Mouse (Mus musculus) brain, embryonic 18.5 days (tissue): ENCODE results near the gene E2f3.

ENCODE experiments used
- DNase-seq: peaks from one replicate; pipeline ENCODE4 v3.0.0-alpha.2; 2012; ENCODE audit warnings: low read depth, low spot score

The E2f3 gene

DNA sequence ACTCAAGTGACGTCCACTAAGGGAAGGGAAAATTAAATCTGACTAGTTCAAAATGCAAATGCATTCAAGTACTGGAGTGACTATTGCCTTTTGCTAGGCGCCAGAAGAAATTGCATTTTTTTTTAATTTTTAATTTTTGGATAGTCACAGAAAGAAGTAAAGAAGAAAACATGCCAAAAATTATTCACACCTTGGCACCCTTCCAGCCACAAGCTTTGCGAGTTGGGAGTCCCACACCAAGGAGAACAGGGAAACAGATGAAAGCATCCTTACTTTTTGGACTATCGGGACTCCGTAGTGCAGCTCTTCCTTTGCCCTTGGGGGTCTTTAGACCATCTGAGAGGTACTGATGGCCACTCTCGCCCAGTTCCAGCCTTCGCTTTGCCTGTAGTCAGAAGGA is 66.0 kb downstream of the E2f3 start:
- no peak for DNase-seq

DNA sequence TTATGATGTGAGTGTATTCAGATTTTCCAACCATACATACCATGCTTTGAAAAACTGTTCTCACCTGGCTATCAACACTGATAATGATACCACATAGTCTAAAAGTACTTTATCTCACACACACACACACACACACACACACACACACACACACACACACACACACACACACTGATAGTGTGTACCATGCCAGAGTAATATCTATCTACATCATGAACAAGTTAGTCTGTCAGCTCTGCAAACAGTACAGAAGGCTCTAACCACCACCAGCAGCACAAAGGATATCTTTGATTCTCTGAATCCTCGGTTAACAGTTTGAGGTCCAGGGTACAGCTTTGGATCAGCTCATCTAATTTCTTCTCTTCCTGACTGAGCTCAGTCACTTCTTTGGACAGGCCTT is 69.3 kb downstream of the E2f3 start:
- no peak for DNase-seq

DNA sequence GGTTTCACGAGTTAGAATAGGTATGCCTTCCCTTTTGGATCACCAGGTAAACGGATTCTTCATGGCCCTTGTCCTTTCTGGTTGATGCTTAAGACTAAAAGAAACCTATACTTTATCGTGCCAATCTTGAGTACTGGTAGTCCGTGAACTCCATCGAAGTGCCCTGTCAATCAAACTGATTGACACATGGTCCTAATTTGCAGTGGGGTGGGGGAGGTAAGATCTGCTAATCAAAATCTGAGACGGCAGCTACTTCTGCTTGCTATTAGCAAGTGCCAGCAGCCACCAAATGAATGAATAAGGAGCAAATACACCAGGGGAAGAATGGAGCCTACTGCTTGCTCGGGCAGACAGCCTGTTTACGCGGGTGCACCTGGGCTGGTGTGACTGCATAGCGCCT is 72.3 kb downstream of the E2f3 start:
- no peak for DNase-seq

DNA sequence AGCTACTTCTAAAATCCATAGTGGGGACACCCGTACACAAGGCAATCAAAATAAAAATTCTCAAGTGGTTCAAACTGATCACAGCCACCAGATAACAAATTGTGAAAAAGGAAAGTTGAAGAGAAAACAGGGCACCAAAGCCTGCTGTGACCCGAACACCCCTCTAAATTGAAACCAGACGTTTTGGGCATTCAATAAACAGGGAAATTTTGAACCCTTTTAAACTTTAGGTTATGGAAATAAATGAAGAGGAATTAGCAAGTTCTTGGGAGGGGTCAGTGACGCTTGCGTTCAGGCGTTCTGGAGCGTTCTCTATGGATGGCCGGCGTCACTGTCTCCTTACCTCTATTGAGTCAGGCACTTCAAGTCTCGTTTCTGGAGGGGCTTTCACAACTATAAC is 72.8 kb downstream of the E2f3 start:
- no peak for DNase-seq

DNA sequence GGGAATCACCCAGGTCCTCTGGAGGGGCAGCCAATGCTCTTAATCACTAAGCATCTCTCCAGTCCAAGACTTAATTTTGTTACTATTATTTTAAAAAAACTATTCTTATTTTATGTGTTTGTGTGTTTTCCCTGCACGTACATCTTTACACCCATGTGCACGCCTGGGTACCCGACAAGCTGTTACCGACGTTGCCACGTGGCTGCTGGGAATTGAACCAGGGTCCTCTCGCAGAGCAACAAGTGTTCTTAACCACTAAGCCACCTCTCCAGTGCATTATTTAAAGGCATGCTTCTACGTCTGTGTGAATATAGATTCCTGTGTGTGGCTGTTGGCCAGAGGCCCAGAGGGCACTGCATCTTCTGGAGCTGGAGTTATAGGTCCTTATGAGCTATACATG is 73.6 kb downstream of the E2f3 start:
- no peak for DNase-seq

DNA sequence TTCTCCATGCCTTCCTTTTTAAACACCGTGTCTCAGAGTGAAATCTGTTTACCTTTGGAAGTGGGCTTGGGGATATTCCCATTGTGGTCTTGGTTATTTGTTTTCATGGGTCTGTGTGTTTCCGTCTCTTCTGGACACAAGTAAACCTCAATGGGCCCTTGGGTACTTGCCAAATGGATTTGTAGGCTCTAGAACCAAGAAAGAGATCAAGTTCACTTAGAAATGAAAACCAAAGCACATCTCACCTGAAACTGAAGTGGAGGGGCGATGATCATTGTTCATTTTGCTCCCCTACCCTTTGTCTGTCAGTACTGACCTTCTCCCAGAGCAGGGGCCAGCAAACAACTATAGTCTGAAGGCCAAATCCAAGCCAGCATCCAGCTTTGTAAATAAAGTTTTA is 74.7 kb downstream of the E2f3 start:
- DNase-seq: no peak

DNA sequence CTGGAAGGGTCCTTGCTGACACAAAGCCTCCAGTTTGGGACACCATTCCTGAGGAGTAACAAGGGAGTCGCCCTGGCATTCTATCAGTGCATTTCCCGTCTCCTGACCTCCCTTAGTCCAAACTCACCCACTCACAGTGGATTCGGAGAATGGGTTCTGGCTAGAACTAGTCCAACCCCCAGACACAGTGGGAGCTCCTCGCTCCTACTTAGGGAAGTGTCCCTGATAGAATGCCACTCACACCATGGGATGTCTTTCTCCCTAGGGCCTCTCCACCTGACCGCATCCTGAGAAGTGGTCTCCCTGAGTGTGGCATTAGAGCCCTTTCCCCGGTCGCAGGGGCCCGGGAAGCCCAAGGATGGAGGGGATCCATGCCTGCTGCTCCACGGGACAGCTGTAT is 77.4 kb downstream of the E2f3 start:
- no peak for DNase-seq

DNA sequence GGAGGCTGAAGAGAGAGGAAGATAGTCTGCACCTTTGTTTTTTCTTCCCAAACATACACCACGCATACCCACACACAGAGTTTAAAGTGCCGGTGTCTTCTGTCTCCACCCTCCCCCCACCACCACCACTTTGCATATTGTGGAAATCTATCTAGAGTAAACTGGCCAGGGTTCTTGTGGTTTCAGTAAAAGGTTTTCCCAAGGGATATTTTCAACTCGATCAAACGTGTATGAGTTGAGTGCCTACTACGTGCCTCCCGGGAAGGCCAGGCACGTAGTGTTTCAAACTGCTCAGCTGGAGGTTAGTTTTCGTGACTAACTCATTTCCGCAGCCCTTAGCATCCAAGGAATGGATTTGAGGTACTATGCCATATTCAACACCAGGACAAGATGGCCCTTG is 77.9 kb downstream of the E2f3 start:
- no peak for DNase-seq

DNA sequence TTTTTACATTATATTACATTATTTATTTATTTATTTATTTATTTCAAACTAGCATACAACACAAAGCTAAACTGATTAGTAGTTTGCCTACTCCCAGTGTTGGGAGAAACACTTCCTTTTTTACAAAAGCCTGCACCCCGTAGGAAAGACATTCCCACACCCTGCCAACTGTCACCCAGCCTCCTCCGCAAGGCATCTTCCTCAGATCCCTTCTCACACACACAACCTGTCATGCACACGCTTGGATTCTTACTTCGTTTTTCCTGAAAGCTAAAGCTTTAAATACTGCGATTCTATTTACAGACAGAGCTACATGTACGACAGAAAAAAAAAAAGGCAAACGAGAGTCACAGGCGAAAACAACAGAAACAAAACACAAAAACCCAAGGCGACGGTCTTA is 79.1 kb downstream of the E2f3 start:
- no peak for DNase-seq

DNA sequence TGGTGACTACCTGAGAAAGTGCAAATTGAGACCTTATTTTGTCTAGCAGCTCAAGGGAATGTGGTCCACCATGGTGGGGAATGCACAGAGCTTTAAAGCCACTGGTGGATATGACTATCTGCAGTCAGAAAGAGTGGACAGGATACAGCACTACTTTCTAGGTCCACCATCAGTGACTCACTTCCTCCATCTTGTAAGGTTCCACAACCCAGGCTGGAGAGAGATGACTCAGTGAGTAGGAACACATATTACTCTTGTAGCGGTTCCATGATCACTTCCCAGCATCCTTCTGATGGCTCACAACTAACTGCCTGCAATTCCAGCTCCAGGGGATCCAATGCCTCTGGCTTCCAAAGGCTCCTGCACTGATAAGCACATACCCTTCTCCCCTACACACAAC is 82.5 kb downstream of the E2f3 start:
- DNase-seq: no peak

DNA sequence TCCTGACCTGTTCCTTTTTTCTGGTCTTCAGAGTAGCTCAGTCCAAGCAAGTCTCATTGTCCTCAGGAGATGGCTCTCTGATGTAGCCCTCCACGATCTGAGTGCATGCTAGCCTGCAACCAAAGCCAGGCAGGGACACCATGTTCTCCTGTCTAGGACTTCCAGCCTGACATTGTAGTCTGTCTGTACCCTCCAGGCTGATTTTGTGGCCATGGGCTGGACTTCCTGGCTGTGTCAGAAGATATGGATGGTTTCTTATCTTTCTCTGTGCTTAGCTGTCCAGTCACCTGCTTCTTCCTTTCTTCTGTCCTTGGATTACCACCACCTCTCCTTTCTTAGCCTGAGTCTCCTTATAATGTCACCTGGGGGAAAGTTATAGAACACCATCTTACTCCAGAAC is 83.2 kb downstream of the E2f3 start:
- DNase-seq: no peak

DNA sequence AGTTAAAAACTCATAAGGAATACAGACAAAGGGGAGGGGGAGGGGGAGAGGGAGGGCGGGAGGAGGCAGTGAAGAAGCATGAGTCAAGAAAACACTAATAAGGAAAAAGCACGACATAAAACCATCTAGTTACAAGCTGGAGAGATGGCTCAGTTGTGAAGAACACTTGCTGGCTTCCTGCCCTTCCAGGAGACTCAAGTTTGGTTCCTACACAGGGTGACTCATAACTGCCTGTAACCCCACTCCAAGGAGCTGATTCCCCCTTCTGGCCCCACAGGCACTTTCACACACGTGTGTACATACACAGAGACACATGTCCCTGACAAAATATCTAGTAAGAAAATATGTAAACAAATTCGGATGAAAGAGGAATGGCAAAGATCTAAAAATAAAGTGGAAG is 84.2 kb downstream of the E2f3 start:
- no peak for DNase-seq

DNA sequence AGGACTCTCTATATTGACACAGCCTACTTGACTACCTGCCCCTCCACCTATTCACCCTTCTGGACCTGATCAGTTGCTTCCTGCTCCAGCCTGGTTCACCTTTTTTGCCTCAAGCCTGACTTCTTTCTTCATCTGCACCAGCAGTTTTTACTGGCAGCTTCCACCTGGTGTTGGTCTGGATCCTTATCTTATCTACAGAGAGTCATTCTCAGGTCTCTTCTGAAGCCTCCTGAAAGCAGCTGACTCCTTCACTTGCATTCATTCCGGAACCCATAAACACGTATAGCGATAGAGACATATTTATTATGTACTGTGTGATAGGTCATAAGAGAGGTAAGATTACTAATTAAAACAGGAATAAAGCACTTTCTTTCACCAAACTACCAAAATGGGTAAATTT is 119.1 kb downstream of the E2f3 start:
- DNase-seq: no peak

DNA sequence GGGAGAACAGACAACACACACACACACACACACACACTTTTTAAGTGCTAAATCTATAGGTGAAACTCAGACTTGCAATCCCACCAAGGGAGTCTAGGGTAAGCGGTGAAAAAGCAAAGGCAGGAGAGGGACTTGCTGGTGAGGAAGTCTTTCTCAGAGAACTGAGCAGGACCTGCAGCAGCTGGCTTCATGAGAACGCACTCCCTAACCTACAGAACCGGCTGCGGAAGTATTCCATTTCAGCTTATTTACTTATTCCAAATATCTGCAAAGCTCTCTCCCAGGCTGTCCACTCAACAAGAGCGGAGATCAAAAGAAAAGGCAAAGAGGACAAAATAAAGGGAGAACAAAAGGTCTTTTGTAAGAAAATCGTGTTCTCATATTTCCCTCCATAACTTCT is 121.5 kb downstream of the E2f3 start:
- DNase-seq: no peak

DNA sequence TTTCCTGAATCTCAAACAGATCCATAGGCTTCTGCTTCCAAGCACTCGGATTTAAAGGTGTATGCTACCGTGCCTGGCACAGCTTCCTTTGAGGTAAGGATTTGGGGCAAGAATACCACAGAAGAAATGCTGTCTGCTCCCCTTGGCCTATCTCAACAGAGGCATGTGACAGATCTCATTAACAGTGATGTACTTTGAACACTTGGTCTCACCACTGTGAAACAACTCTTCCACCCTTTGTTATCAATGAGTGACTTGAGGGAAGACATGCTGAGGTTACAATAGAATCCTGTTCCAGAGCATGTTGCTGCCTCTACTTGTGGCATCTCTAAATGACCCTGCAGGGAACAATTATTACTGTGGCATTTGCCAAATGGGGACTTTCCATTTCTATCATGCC is 125.8 kb downstream of the E2f3 start:
- DNase-seq: no peak

DNA sequence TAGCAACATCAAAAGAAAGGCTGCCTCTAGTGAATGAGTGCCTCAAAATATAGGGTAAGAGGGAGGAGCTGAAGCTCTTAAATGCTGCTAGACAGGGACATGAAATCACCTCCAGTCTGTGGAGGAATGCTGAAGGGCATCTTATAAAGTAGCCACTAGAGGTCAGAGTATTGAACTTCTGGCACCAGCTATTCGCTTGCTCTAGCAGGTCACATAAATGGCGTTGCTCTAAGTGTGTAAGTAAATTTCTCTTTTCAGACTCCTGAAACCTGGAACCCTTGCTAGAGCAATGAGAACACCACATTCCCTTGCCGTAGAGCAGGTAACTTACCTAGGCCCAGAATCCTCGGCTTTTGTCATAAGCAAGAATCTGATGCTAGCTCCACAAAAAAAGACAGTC is 128.4 kb downstream of the E2f3 start:
- DNase-seq: no peak
